In the genomic region with DNA sequence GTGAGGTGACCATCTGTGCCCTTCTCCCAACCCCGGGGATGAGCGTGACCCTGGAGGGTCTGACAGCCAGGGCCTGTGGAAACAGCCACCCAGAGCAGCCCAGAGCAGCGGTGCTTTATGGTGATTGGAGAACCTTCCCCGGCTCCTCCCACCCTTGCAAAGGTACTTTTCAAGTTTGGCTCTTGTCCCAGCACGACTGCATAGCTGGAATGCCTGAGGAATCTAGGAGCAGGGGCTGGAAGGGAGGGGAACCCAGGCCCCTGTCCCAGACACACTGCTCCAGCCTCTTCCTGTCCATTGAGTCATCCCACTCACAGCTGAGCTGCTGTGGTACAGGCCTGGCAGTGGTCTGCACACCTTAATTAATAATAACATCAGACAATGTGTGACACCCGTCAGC, we compare ENCODE assay signal across 9 mouse cellular contexts. TPM values are rescaled to one million over a fixed set of nuclear protein-coding genes. Genes with fewer than 3 reads are reported as not detected.
DNase-seq lines count a peak whose midpoint lies in the region; TF ChIP-seq lines count a peak whose summit lies in the region.
"Had no signal": no experiment of that assay in that cellular context is flagged by ENCODE, and none has a peak within 500 bp of the region (broad histone marks: within the 10 kb centered on the region; RNA-seq: fewer than 3 reads in every experiment).

No protein-coding gene starts in this region.

- H3K36me3 ChIP-seq in heart, adult 2 months (ENCODE audit: control insufficient read depth, insufficient read depth, low read length), result no peaks in the 10 kb centered on the region

- no peak for TF ChIP-seq EP300 in heart, adult 2 months (IDR thresholded peaks at IDR 0.05; ENCODE audit: insufficient read depth, low read depth, low read length)

- no peak overlapping the region for H3K9ac ChIP-seq in heart, adult 2 months (ENCODE audit: low read depth, low read length)

- H3K79me2 ChIP-seq in heart, adult 2 months (replicated peaks; ENCODE audit: control insufficient read depth, insufficient read depth, low read length), result no peaks in the 10 kb centered on the region

- H3K4me1 ChIP-seq in heart, adult 2 months (ENCODE audit: control insufficient read depth, insufficient read depth, low read length), result peaks cover 2% of the 10 kb centered on the region; the same call in 1 of the 2 replicates

- WGBS in heart, adult 2 months, result 28% methylated on average over 6 of the region's 6 CpGs

- no peak for TF ChIP-seq POLR2A in heart, adult 2 months (IDR thresholded peaks at IDR 0.05; ENCODE audit: insufficient read depth, low read depth, low read length)

- no peak overlapping the region for H3K4me3 ChIP-seq in left cerebral cortex, adult 2 months
- no peak overlapping the region for H3K4me3 ChIP-seq in heart, adult 2 months

- TF ChIP-seq CTCF in left cerebral cortex, adult 2 months (IDR thresholded peaks at IDR 0.05), result no peak
- no peak for TF ChIP-seq CTCF in heart, adult 2 months (IDR thresholded peaks at IDR 0.05)

- no peaks in the 10 kb centered on the region for H3K27me3 ChIP-seq in heart, adult 2 months (ENCODE audit: control insufficient read depth, insufficient read depth, low read length)

- intact Hi-C loops in left cerebral cortex, adult 2 months (cut with DNase I), result no loop called here
- intact Hi-C loops in heart, adult 2 months (cut with DNase I), result no loop called here

- DNase-seq in left cerebral cortex, adult 2 months (ENCODE audit: extremely low spot score in 1 of 2, low spot score in 2 of 2), result no peak
- no peak for DNase-seq in left cerebral cortex, adult 11 months (ENCODE audit: low spot score)
- peak in 1 of 2 experiments; percentile 61 for DNase-seq in heart, adult 2 months
- DNase-seq in kidney, adult 9 months, result peak; percentile 72
- DNase-seq in lung, postnatal 14 days, result peak; percentile 79
- no peak for DNase-seq in cerebellum, adult 9-10 months
- DNase-seq in adrenal gland, postnatal 10 days, result no peak
- no peak for DNase-seq in layer of hippocampus, adult 8-10 months (ENCODE audit: low spot score in 2 of 2)

- H3K27ac ChIP-seq in left cerebral cortex, adult 2 months, result peak overlapping the region; percentile 48; the same call in 1 of the 2 replicates
- H3K27ac ChIP-seq in heart, adult 2 months, result peak overlapping the region; percentile 7

RNA-seq across cellular contexts. Expression of a gene that starts 34.8 kb away (rescaled TPM):
- total RNA-seq in left cerebral cortex, adult 2 months (2021), result 1 to 10 TPM; 1.7 to 2.0 TPM
- total RNA-seq in heart, adult 2 months (2021), result not detected
- not detected in 2 replicates for polyA plus RNA-seq in heart, adult 2 months (2012; rRNA removed)
- under 1 TPM in 1 of 2 experiments, not detected in 1; 0.48 TPM for total RNA-seq in adrenal gland, postnatal 10 days (2021)
- total RNA-seq in layer of hippocampus, adult 8-10 months (2022), result 1 to 10 TPM in 2 of 4 experiments, under 1 TPM in 2; 0.59 to 1.4 (median 1.0) TPM
- total RNA-seq: MEL had no signal

RNA-seq across cellular contexts. Expression of a gene that starts 42.4 kb away (rescaled TPM):
- not detected for total RNA-seq in left cerebral cortex, adult 2 months (2021)
- not detected for total RNA-seq in heart, adult 2 months (2021)
- not detected in 2 replicates for polyA plus RNA-seq in heart, adult 2 months (2012; rRNA removed)
- not detected for total RNA-seq in adrenal gland, postnatal 10 days (2021)
- total RNA-seq in layer of hippocampus, adult 8-10 months (2022), result under 1 TPM in 1 of 4 experiments, not detected in 3; 0.56 TPM
- total RNA-seq: MEL had no signal

Comparison
In these comparisons a context has a peak if more than half of its experiments do, and no peak if none do; other contexts are left out.
1. DNase-seq: peak in kidney, adult 9 months (single experiment) and lung, postnatal 14 days (single experiment); none in left cerebral cortex, adult 2 months (0 of 2), left cerebral cortex, adult 11 months (single experiment), cerebellum, adult 9-10 months (single experiment), adrenal gland, postnatal 10 days (single experiment) and layer of hippocampus, adult 8-10 months (0 of 2).